Mouse (Mus musculus) bone marrow, adult 2 months (tissue): ENCODE measurements around the gene Fbxw21. TPM values are rescaled to one million over a fixed set of nuclear protein-coding genes. Genes with fewer than 3 reads are reported as not detected.
"Not testable (repeated sequence)": the region's sequence is repeated elsewhere in the genome, so short reads cannot be mapped to it uniquely, and the experiment has no call there.

ENCODE experiments used
- H3K27ac ChIP-seq: fragments of 200-500 bp; 2 replicates; pipeline ENCODE4 v1.5.1; 2012; ENCODE audit warnings: low read depth, mild to moderate bottlenecking, control low read depth, inconsistent platforms, low read length; ENCODE audit not compliant: control insufficient read depth, poor library complexity, insufficient read depth
- H3K4me1 ChIP-seq: fragments of 200-500 bp; 2 replicates; pipeline ENCODE4 v1.6.1; 2011; ENCODE audit warnings: low read length; ENCODE audit not compliant: control insufficient read depth, insufficient read depth
- H3K4me3 ChIP-seq: fragments of 200-500 bp; replicated peaks from 2 replicates; pipeline ENCODE3; 2011; ENCODE audit warnings: mild to moderate bottlenecking, low read depth, low read length, control low read depth; ENCODE audit not compliant: control insufficient read depth
- CTCF ChIP-seq: fragments of 200-500 bp; IDR thresholded peaks from 2 replicates; pipeline ENCODE4 v1.5.1; 2011; ENCODE audit warnings: low read length, control low read depth; ENCODE audit not compliant: control insufficient read depth, insufficient read depth
- POLR2A ChIP-seq: fragments of 200-500 bp; IDR thresholded peaks from 2 replicates; pipeline ENCODE4 v1.6.1; 2011; ENCODE audit warnings: low read depth, mild to moderate bottlenecking, control low read depth, low read length, borderline replicate concordance; ENCODE audit not compliant: control insufficient read depth
- WGBS: fragments of 180-500 bp; shearing (Covaris S2); methylation state at CpG from one replicate; pipeline ENCODE4 v1.1.7; 2018; 5-methylcytosine and 5-hydroxymethylcytosine counted together
- polyA plus RNA-seq: library from polyadenylated mRNA; stranded (reverse); fragments of >200 nt; gene quantifications from 2 replicates; pipeline ENCODE4 v1.2.4, GENCODE M21; 2011; ENCODE audit warnings: low replicate concordance; ENCODE audit not compliant: missing spikeins, insufficient read depth, insufficient read length

Fbxw21 gene
- polyA plus RNA-seq = not detected in 2 replicates

GRCm38 (mm10) chr9:109161941-109162340 is at the start of gene Fbxw21:
TSS of gene Fbxw21 (minus strand) at chr9:109162041.
- WGBS = 62% methylated on average over 3 of the region's 3 CpGs
- no peak for TF ChIP-seq CTCF
- no peak for TF ChIP-seq POLR2A
- Histone ChIP-seq H3K4me3 (no peak within 1 kb of the TSS), H3K27ac (no peak within 1 kb of the TSS), H3K4me1 (no peaks in the 10 kb centered on the region)

- not testable (repeated sequence) for H3K27ac ChIP-seq, H3K4me1 ChIP-seq, H3K4me3 ChIP-seq
- WGBS = 41% methylated on average over 1 of the region's 1 CpGs
Measured at GRCm38 (mm10) chr9:109201347-109201746, 39.5 kb upstream of the Fbxw21 start.

GRCm38 (mm10) chr9:109200349-109200748 is 38.5 kb upstream of the Fbxw21 start:
- H3K4me1 ChIP-seq = no peaks in the 10 kb centered on the region; the same call in 1 of the 2 replicates
- TF ChIP-seq POLR2A (no peak), CTCF (no peak)
- H3K4me3 ChIP-seq = no peak overlapping the region
- 75% methylated on average over 1 of the region's 1 CpGs for WGBS
- peak overlapping the region; percentile 27; the same call in 1 of the 2 replicates for H3K27ac ChIP-seq

GRCm38 (mm10) chr9:109199353-109199752 is 37.5 kb upstream of the Fbxw21 start:
- WGBS = 65% methylated on average over 1 of the region's 1 CpGs
- Histone ChIP-seq H3K4me1 (no peaks in the 10 kb centered on the region; the same call in 1 of the 2 replicates), H3K27ac (no peak overlapping the region), H3K4me3 (no peak overlapping the region)
- TF ChIP-seq POLR2A (no peak), CTCF (no peak)

- H3K4me1 ChIP-seq, H3K27ac ChIP-seq, H3K4me3 ChIP-seq: not testable (repeated sequence)
- WGBS = 61% methylated on average over 3 of the region's 3 CpGs
Measured at GRCm38 (mm10) chr9:109195875-109196274, 34.0 kb upstream of the Fbxw21 start, which contains the start of gene Fbxw13. TSS of gene Fbxw13 (minus strand) at chr9:109195975.

GRCm38 (mm10) chr9:109177208-109177607 is 15.4 kb upstream of the Fbxw21 start:
- Histone ChIP-seq H3K4me1 (no peaks in the 10 kb centered on the region), H3K27ac (no peak overlapping the region), H3K4me3 (no peak overlapping the region)
- 69% methylated on average over 1 of the region's 1 CpGs for WGBS
- TF ChIP-seq CTCF (no peak), POLR2A (no peak)

- no peaks in the 10 kb centered on the region for H3K4me1 ChIP-seq
- no peak for TF ChIP-seq POLR2A
- no peak for TF ChIP-seq CTCF
- WGBS = 72% methylated on average over 1 of the region's 1 CpGs
- no peak overlapping the region for H3K4me3 ChIP-seq
- no peak overlapping the region for H3K27ac ChIP-seq
Measured at GRCm38 (mm10) chr9:109176301-109176700, 14.5 kb upstream of the Fbxw21 start.

- no peaks in the 10 kb centered on the region for H3K4me1 ChIP-seq
- no peak overlapping the region for H3K27ac ChIP-seq
- no peak for TF ChIP-seq POLR2A
- no peak for TF ChIP-seq CTCF
- no peak overlapping the region for H3K4me3 ChIP-seq
Measured at GRCm38 (mm10) chr9:109167316-109167715, 5.5 kb upstream of the Fbxw21 start.

- H3K27ac ChIP-seq, H3K4me1 ChIP-seq, H3K4me3 ChIP-seq: not testable (repeated sequence)
- peak; percentile 35; the same call in 1 of the 2 replicates for TF ChIP-seq CTCF
- WGBS = 60% methylated on average over 4 of the region's 4 CpGs
Measured at GRCm38 (mm10) chr9:109140414-109140813, 21.4 kb downstream of the Fbxw21 start.

- H3K27ac ChIP-seq = no peak overlapping the region
- TF ChIP-seq POLR2A = no peak
- no peak for TF ChIP-seq CTCF
- no peak overlapping the region for H3K4me3 ChIP-seq
- 78% methylated on average over 5 of the region's 5 CpGs for WGBS
- no peaks in the 10 kb centered on the region for H3K4me1 ChIP-seq
Measured at GRCm38 (mm10) chr9:109130076-109130475, 31.8 kb downstream of the Fbxw21 start.
